Mouse (Mus musculus): ENCODE data around the gene Ufc1.
"Not testable (repeated sequence)": the region's sequence is repeated elsewhere in the genome, so short reads cannot be mapped to it uniquely, and the experiment has no call there.

DNA sequence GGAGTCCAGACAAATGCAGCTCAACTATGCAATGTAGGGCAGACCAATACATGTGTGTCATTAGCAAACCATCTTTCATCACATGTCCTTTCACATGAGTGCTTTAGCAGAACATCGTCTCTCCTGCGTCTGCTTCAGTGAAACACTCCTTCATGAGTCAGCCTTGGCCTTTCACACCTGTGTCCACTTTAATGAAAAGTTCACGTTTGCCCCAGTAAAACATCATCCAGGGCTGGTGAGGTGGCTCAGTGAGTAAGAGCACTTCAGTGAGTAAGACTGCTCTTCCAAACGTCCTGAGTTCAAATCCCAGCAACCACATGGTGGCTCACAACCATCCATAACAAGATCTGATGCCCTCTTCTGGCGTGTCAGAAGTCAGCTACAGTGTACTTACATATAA, 11.3 kb upstream of the Ufc1 start:
- not testable (repeated sequence) for TF ChIP-seq USF1 (IDR thresholded peaks at IDR 0.05; ENCODE audit: low read depth, low read length); TCF12 (IDR thresholded peaks at IDR 0.05; ENCODE audit: low read depth, low read length); MYC (IDR thresholded peaks at IDR 0.05; ENCODE audit: low read depth, low read length); EP300 (IDR thresholded peaks at IDR 0.05; ENCODE audit: low read length); BHLHE40 (IDR thresholded peaks at IDR 0.05; ENCODE audit: low read depth, low read length); CTCF (conservative IDR thresholded peaks at IDR 0.05 in 1 of 2, IDR thresholded peaks at IDR 0.05 in 1 of 2; ENCODE audit: low read depth in 2 of 2, low read length in 2 of 2); SMC3 (IDR thresholded peaks at IDR 0.05; ENCODE audit: low read depth, low read length); ZMIZ1 (IDR thresholded peaks at IDR 0.05; ENCODE audit: low read depth, low read length); JUN (IDR thresholded peaks at IDR 0.05; ENCODE audit: insufficient read depth, low read depth, low read length)
